Mouse (Mus musculus): Measurements from ENCODE around the gene Bcap29.

DNA sequence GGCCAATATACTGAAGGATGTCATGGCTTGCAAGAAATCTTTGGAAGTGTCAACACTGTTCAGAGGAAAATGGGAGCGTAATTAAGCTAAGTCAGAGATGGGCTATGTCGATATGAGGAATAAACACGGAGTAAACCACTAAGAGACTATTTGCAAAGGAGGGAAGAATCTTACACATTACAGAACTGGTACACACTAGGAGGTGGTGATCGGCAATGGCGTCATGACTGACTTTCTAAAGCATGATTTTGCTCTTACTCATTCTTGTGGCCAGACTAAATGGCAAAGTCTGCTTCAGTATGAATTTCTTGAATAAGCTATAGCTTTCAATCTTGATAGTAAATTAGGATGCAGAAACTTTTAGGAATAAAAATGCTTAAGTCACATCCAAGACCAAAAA lies 19.2 kb upstream of the Bcap29 start:
- no peak for TF ChIP-seq GATA1 (IDR thresholded peaks at IDR 0.05; ENCODE audit: borderline replicate concordance, low read length)
- TF ChIP-seq FLI1 (IDR thresholded peaks at IDR 0.05; ENCODE audit: low read length): no peak
